Mouse (Mus musculus) natural killer cell, adult 2 months (primary cell): ENCODE results near the gene Schip1.

Experiments
- DNase-seq, 2 experiments: peaks; one replicate each; pipeline ENCODE4 v3.0.0; 2022; ENCODE audit warnings: low spot score in 2 of 2

Schip1 gene

GRCm38 (mm10) chr3:68506769-68507318 is 442.2 kb downstream of the Schip1 start:
- no peak for DNase-seq

GRCm38 (mm10) chr3:68508629-68509028 is 444.0 kb downstream of the Schip1 start:
- DNase-seq, result no peak

GRCm38 (mm10) chr3:68510872-68511271 is 446.3 kb downstream of the Schip1 start:
- no peak for DNase-seq

GRCm38 (mm10) chr3:68511744-68512143 is 447.1 kb downstream of the Schip1 start:
- no peak for DNase-seq

- DNase-seq, result no peak
These were observed 447.7 kb downstream of the Schip1 start for GRCm38 (mm10) chr3:68512327-68512726.

- no peak for DNase-seq
These were observed 448.9 kb downstream of the Schip1 start for GRCm38 (mm10) chr3:68513340-68514119.

- no peak for DNase-seq
These were observed 449.5 kb downstream of the Schip1 start for GRCm38 (mm10) chr3:68514120-68514497.

- no peak for DNase-seq
These were observed 450.1 kb downstream of the Schip1 start for GRCm38 (mm10) chr3:68514717-68515116.

GRCm38 (mm10) chr3:68516393-68517081 is 451.9 kb downstream of the Schip1 start:
- DNase-seq, result no peak

- no peak for DNase-seq
These were observed 452.6 kb downstream of the Schip1 start for GRCm38 (mm10) chr3:68517236-68517635.

GRCm38 (mm10) chr3:68518041-68518440 is 453.4 kb downstream of the Schip1 start:
- no peak for DNase-seq

- no peak for DNase-seq
These were observed 454.0 kb downstream of the Schip1 start for GRCm38 (mm10) chr3:68518586-68518985.

GRCm38 (mm10) chr3:68525361-68525878 is 460.8 kb downstream of the Schip1 start:
- DNase-seq, result no peak

GRCm38 (mm10) chr3:68526416-68526815 is 461.8 kb downstream of the Schip1 start:
- no peak for DNase-seq

- no peak for DNase-seq
These were observed 462.6 kb downstream of the Schip1 start for GRCm38 (mm10) chr3:68527182-68527581.

- DNase-seq, result no peak
These were observed 467.3 kb downstream of the Schip1 start for GRCm38 (mm10) chr3:68531908-68532307.

- DNase-seq, result no peak
These were observed 470.0 kb downstream of the Schip1 start for GRCm38 (mm10) chr3:68534571-68535051.

- no peak for DNase-seq
These were observed 470.6 kb downstream of the Schip1 start for GRCm38 (mm10) chr3:68535160-68535728.

- no peak for DNase-seq
These were observed 471.5 kb downstream of the Schip1 start for GRCm38 (mm10) chr3:68536071-68536470.

GRCm38 (mm10) chr3:68541688-68542087 is 477.1 kb downstream of the Schip1 start:
- DNase-seq, result no peak

GRCm38 (mm10) chr3:68542944-68543501 is 478.4 kb downstream of the Schip1 start:
- DNase-seq, result no peak

GRCm38 (mm10) chr3:68544811-68545210 is 480.2 kb downstream of the Schip1 start:
- no peak for DNase-seq
